Mouse (Mus musculus) lung, postnatal 0 days (tissue): ENCODE data around the gene Zfp786. TPM values are rescaled to one million over a fixed set of nuclear protein-coding genes. Genes with fewer than 3 reads are reported as not detected.

ENCODE experiments used
- ATAC-seq: fragments of 200-750 bp; cut with Nextera tagmentation; 2 replicates; pipeline ENCODE4 v1.8.0; 2017; ENCODE audit warnings: moderate library complexity
- DNase-seq: peaks from one replicate; pipeline ENCODE4 v3.0.0-alpha.2; 2016; ENCODE audit warnings: low spot score
- H3K27ac ChIP-seq: fragments of 300-500 bp; sonication (generic); 2 replicates; pipeline ENCODE4 v1.5.1; 2014; ENCODE audit warnings: antibody characterized with exemption, mild to moderate bottlenecking, low read length, mixed read lengths
- H3K27me3 ChIP-seq: fragments of 300-500 bp; sonication (generic); replicated peaks from 2 replicates; pipeline ENCODE4 v1.6.1; 2014; ENCODE audit warnings: low read length, mixed read lengths; ENCODE audit not compliant: insufficient read depth
- H3K36me3 ChIP-seq: fragments of 300-500 bp; sonication (generic); 2 replicates; pipeline ENCODE4 v1.6.1; 2014; ENCODE audit warnings: low read length, mixed read lengths; ENCODE audit not compliant: insufficient read depth
- H3K4me1 ChIP-seq: fragments of 300-500 bp; sonication (generic); 2 replicates; pipeline ENCODE4 v1.6.1; 2014; ENCODE audit warnings: antibody characterized with exemption, low read depth, low read length, mixed read lengths; ENCODE audit not compliant: insufficient read depth
- H3K4me2 ChIP-seq: fragments of 300-500 bp; sonication (generic); replicated peaks from 2 replicates; pipeline ENCODE4 v1.6.1; 2014; ENCODE audit warnings: low read depth, mild to moderate bottlenecking, low read length, moderate library complexity, mixed read lengths
- H3K4me3 ChIP-seq: fragments of 300-500 bp; sonication (generic); 2 replicates; pipeline ENCODE4 v1.5.1; 2014; ENCODE audit warnings: low read depth, low read length
- H3K9ac ChIP-seq: fragments of 300-500 bp; sonication (generic); replicated peaks from 2 replicates; pipeline ENCODE4 v1.6.1; 2014; ENCODE audit warnings: low read depth, mild to moderate bottlenecking
- H3K9me3 ChIP-seq: fragments of 300-500 bp; sonication (generic); 2 replicates; pipeline ENCODE4 v1.6.1; 2016; ENCODE audit warnings: low read length, mixed read lengths
- CTCF ChIP-seq: IDR thresholded peaks from 2 replicates; pipeline ENCODE4 v1.5.1; 2016; ENCODE audit warnings: antibody characterized with exemption, mild to moderate bottlenecking
- EP300 ChIP-seq: IDR thresholded peaks from 2 replicates; pipeline ENCODE4 v1.6.1; 2016; ENCODE audit warnings: antibody characterized with exemption, mild to moderate bottlenecking, control low read depth
- WGBS: fragments of 180-500 bp; shearing (Covaris S2); extraction: QIAGEN DNeasy Blood & Tissue Kit; methylation state at CpG from one replicate; pipeline ENCODE4 v1.1.7; 2014; 5-methylcytosine and 5-hydroxymethylcytosine counted together
- polyA plus RNA-seq: library from polyadenylated mRNA; unstranded; fragments of >200 nt; fragmentation: Nextera tagmentation; extraction: Ambion mirVana; gene quantifications from 2 replicates; pipeline ENCODE4 v1.2.1, GENCODE M21; 2015

The Zfp786 gene
- polyA plus RNA-seq, 1 experiment from 2014 or later = 0.98 TPM

DNA sequence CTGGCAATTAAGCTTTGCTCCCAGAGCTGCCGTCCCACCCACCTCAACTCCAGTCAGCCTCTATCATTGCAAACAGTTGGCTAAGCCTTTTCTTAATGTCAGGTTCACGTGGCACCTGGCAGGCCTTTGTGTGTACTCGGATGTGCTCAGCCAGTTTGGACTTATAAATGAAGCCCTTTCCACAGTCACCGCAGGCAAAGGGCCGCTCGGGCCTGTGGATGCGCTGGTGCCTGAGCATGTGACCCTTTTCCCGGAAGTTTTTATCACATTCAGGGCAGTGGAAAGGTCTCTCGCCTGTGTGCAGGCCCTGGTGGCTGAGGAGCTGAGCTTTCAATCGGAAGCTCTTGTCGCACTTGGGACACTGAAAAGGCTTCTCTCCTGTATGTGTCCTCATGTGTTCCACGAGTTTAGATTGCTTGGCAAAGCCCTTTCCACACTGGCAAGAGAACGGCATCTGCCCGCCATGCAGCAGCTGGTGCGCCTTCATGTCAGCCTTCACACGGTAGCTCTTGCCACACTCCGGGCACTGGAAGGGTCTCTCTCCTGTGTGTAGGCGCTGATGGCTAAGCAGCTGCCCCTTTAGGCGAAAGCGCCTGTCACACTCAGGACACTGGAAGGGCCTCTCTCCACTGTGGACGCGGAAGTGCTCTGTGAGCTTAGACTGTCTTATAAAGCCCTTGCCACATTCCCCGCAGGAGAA, 10.9 kb downstream of the Zfp786 start:
- H3K36me3 ChIP-seq = no peaks in the 10 kb centered on the region
- H3K4me2 ChIP-seq = no peak overlapping the region
- H3K4me3 ChIP-seq = no peak overlapping the region
- no peaks in the 10 kb centered on the region for H3K4me1 ChIP-seq
- ATAC-seq = no peak
- no peaks in the 10 kb centered on the region for H3K27me3 ChIP-seq
- no peak for DNase-seq
- no peaks in the 10 kb centered on the region for H3K9me3 ChIP-seq
- H3K27ac ChIP-seq = no peak overlapping the region
- 92% methylated on average over 23 of the region's 23 CpGs for WGBS
- no peak for TF ChIP-seq EP300
- no peak for TF ChIP-seq CTCF
- no peak overlapping the region for H3K9ac ChIP-seq

DNA sequence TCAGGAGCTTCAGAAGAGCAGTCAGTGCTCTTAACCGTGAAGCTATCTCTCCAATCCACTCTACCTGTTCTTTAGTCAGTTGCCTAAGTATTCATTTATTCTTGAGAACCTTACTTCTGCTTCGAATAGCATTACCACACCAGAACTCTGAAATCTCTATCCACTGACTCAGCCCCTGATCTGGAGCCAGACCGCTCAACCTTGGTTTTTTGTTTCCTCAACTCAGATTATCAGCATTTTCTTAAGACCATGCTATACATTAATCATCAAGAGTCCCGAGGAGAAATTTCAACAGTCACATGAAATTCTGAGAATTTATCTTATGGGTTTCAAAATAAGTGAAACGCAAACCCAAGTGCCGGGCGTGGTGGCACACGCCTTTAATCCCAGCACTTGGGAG, 11.9 kb downstream of the Zfp786 start:
- H3K4me1 ChIP-seq = no peaks in the 10 kb centered on the region
- H3K4me3 ChIP-seq = no peak overlapping the region
- H3K4me2 ChIP-seq = no peak overlapping the region
- no peak for DNase-seq
- H3K9me3 ChIP-seq = no peaks in the 10 kb centered on the region
- no peak overlapping the region for H3K27ac ChIP-seq
- WGBS = 84% methylated on average over 8 of the region's 8 CpGs
- H3K9ac ChIP-seq = no peak overlapping the region
- no peak for ATAC-seq
- TF ChIP-seq CTCF (no peak), EP300 (no peak)
- H3K27me3 ChIP-seq = no peaks in the 10 kb centered on the region
- H3K36me3 ChIP-seq = no peaks in the 10 kb centered on the region

DNA sequence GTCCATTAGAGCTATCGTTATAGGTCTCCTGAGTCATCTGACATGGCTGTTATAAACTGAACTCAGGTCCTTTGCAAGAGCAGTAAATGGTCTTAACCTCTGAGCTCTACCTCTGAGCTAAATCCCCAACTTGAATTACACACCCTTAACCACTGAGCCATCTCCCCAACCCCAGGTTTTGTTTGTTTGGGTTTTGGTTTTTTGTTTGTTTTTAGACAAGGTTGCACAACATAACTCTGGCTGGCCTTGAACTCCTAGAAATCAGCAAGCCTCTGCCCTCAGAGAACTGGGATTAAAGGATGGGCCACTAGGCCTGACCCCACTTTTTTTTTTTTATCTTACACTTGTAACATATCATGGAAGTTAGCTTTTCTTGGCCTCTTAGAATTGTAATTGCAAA, 14.5 kb downstream of the Zfp786 start:
- WGBS = 95% methylated on average over 1 of the region's 1 CpGs
- H3K27me3 ChIP-seq = no peaks in the 10 kb centered on the region
- TF ChIP-seq EP300 (no peak), CTCF (no peak)

GRCm38 (mm10) chr6:47813257-47813878, 17.3 kb downstream of the Zfp786 start, which contains the start of gene Pdia4:
Gene Pdia4 (minus strand): TSS chr6:47813430.
- Histone ChIP-seq H3K4me2 (peak within 1 kb of the TSS; percentile 81), H3K4me3 (peak within 1 kb of the TSS; percentile 78), H3K9ac (peak within 1 kb of the TSS; percentile 70), H3K36me3 (no peaks in the 10 kb centered on the region), H3K27me3 (no peaks in the 10 kb centered on the region), H3K27ac (peak within 1 kb of the TSS; percentile 81), H3K4me1 (peaks cover 11% of the 10 kb centered on the region; the same call in 1 of the 2 replicates), H3K9me3 (no peaks in the 10 kb centered on the region)
- 2% methylated on average over 39 of the region's 44 CpGs for WGBS
- no peak for TF ChIP-seq EP300
- peak; percentile 99 for ATAC-seq
- DNase-seq = peak; percentile 100

More for the DNA sequence above, 14.5 kb downstream of the Zfp786 start:
- Histone ChIP-seq H3K9ac (no peak overlapping the region), H3K4me1 (peaks cover 11% of the 10 kb centered on the region; the same call in 1 of the 2 replicates), H3K36me3 (no peaks in the 10 kb centered on the region), H3K9me3 (no peaks in the 10 kb centered on the region), H3K27ac (no peak overlapping the region), H3K4me2 (no peak overlapping the region), H3K4me3 (no peak overlapping the region)
- no peak for DNase-seq
- ATAC-seq = no peak

- ATAC-seq = no peak
- H3K4me3 ChIP-seq = peak overlapping the region; percentile 78
- WGBS = under 1% methylated on average over 17 of the region's 17 CpGs
- no peaks in the 10 kb centered on the region for H3K36me3 ChIP-seq
- H3K4me2 ChIP-seq = peak overlapping the region; percentile 81
- no peaks in the 10 kb centered on the region for H3K27me3 ChIP-seq
- H3K27ac ChIP-seq = peak overlapping the region; percentile 81
- TF ChIP-seq CTCF (no peak), EP300 (no peak)
- H3K4me1 ChIP-seq = peaks cover 11% of the 10 kb centered on the region; the same call in 1 of the 2 replicates
- peak; percentile 16 for DNase-seq
- H3K9me3 ChIP-seq = no peaks in the 10 kb centered on the region
- peak overlapping the region; percentile 70 for H3K9ac ChIP-seq
These were observed 18.3 kb downstream of the Zfp786 start for GRCm38 (mm10) chr6:47812271-47812915.

DNA sequence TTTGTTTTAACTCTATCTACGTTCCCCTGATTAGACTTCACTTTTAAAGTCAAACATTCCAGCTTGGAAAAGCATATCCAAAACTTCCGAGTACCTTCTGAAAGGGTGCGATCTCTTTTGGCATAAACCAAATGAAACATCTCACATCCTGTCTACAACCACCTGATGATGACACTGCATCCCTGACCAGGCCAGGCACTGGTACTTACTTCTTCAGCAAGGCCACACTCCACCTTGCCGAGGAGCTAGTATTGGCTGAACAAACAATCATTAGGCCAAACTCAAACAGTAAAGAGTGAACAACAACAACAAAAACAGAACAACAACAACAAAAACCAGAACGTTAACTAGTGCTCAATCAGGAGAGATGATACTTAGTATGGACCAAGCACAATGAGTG, 19.3 kb downstream of the Zfp786 start:
- Histone ChIP-seq H3K36me3 (peaks cover 5% of the 10 kb centered on the region; the same call in 1 of the 2 replicates), H3K4me2 (peak overlapping the region; percentile 81), H3K27ac (no peak overlapping the region), H3K9me3 (no peaks in the 10 kb centered on the region), H3K4me1 (peaks cover 11% of the 10 kb centered on the region; the same call in 1 of the 2 replicates), H3K27me3 (no peaks in the 10 kb centered on the region), H3K9ac (no peak overlapping the region), H3K4me3 (0 out of 2 replicates have a peak overlapping the region, but pooled peaks have one; percentile 1)
- TF ChIP-seq EP300 = no peak
- TF ChIP-seq CTCF = no peak
- DNase-seq (no peak), ATAC-seq (no peak)
- 26% methylated on average over 5 of the region's 5 CpGs for WGBS
